Mouse (Mus musculus) urinary bladder, adult 18-20 months (tissue): ENCODE measurements around the gene Cir1.
A peak's percentile ranks its signal among the peaks of the same experiment; 100 is the strongest.

Experiments
- DNase-seq, 2 experiments: peaks; one replicate each; pipeline ENCODE4 v3.0.0; 2022; ENCODE audit warnings: low spot score in 2 of 2, mixed read lengths in 2 of 2

Cir1 gene

GRCm38 (mm10) chr2:73312152-73313116 lies at the start of gene Cir1, which contains the start of gene Scrn3:
Gene Cir1 (minus strand): TSS chr2:73312701.
Gene Scrn3 (plus strand): TSS chr2:73312601.
- peak; percentile 72 to 91 for DNase-seq

- no peak for DNase-seq
These were observed 48.0 kb upstream of the Cir1 start for GRCm38 (mm10) chr2:73360536-73360935.

GRCm38 (mm10) chr2:73359941-73360340 lies 47.4 kb upstream of the Cir1 start:
- DNase-seq = no peak

GRCm38 (mm10) chr2:73357004-73357403 lies 44.5 kb upstream of the Cir1 start:
- DNase-seq = no peak

GRCm38 (mm10) chr2:73351927-73352374 lies 39.5 kb upstream of the Cir1 start:
- no peak for DNase-seq

- no peak for DNase-seq
These were observed 39.0 kb upstream of the Cir1 start for GRCm38 (mm10) chr2:73351496-73351895.

- no peak for DNase-seq
These were observed 35.7 kb upstream of the Cir1 start for GRCm38 (mm10) chr2:73348221-73348620.

GRCm38 (mm10) chr2:73347766-73348165 lies 35.3 kb upstream of the Cir1 start:
- DNase-seq = no peak

- no peak for DNase-seq
These were observed 34.6 kb upstream of the Cir1 start for GRCm38 (mm10) chr2:73347136-73347535.

- no peak for DNase-seq
These were observed 34.0 kb upstream of the Cir1 start for GRCm38 (mm10) chr2:73346345-73347086.

- DNase-seq = no peak
These were observed 32.7 kb upstream of the Cir1 start for GRCm38 (mm10) chr2:73345204-73345603.

GRCm38 (mm10) chr2:73343701-73344100 lies 31.2 kb upstream of the Cir1 start:
- no peak for DNase-seq

- no peak for DNase-seq
These were observed 25.9 kb upstream of the Cir1 start for GRCm38 (mm10) chr2:73338415-73338814.

- DNase-seq = no peak
These were observed 23.4 kb upstream of the Cir1 start for GRCm38 (mm10) chr2:73335949-73336348.

- no peak for DNase-seq
These were observed 13.4 kb upstream of the Cir1 start for GRCm38 (mm10) chr2:73325871-73326270.

GRCm38 (mm10) chr2:73322991-73323390 lies 10.5 kb upstream of the Cir1 start:
- DNase-seq = no peak

GRCm38 (mm10) chr2:73319218-73319617 lies 6.7 kb upstream of the Cir1 start:
- DNase-seq = no peak

GRCm38 (mm10) chr2:73317426-73317825 lies 4.9 kb upstream of the Cir1 start:
- no peak for DNase-seq

- DNase-seq = no peak
These were observed 1.8 kb upstream of the Cir1 start for GRCm38 (mm10) chr2:73314311-73314710.

- peak; percentile 33 to 37 for DNase-seq
These were observed 608 bp upstream of the Cir1 start for GRCm38 (mm10) chr2:73313117-73313501.

- no peak for DNase-seq
These were observed 6.5 kb downstream of the Cir1 start for GRCm38 (mm10) chr2:73306006-73306405.

GRCm38 (mm10) chr2:73304506-73304905 lies 8.0 kb downstream of the Cir1 start:
- no peak for DNase-seq

GRCm38 (mm10) chr2:73302722-73303121 lies 9.8 kb downstream of the Cir1 start:
- DNase-seq = no peak
